Mouse (Mus musculus) limb, embryonic 12.5 days (tissue): ENCODE data around the gene Pyroxd1. TPM values are rescaled to one million over a fixed set of nuclear protein-coding genes. Genes with fewer than 3 reads are reported as not detected.
"Not testable (repeated sequence)": the region's sequence is repeated elsewhere in the genome, so short reads cannot be mapped to it uniquely, and the experiment has no call there.

Experiments used
- ATAC-seq: fragments of 200-750 bp; cut with Nextera tagmentation; 2 replicates; pipeline ENCODE4 v1.8.0; 2017; ENCODE audit warnings: low read depth, moderate TSS enrichment; ENCODE audit not compliant: insufficient number of reproducible peaks, insufficient read depth, low FRiP score, low TSS enrichment
- H3K27ac ChIP-seq: fragments of 300-500 bp; sonication (generic); 2 replicates; pipeline ENCODE4 v1.5.1; 2016; ENCODE audit warnings: mild to moderate bottlenecking, moderate library complexity
- H3K27me3 ChIP-seq: fragments of 300-500 bp; sonication (generic); 2 replicates; pipeline ENCODE4 v1.6.1; 2016; ENCODE audit warnings: mild to moderate bottlenecking, moderate library complexity
- H3K36me3 ChIP-seq: fragments of 300-500 bp; sonication (generic); 2 replicates; pipeline ENCODE4 v1.6.1; 2016; ENCODE audit warnings: mild to moderate bottlenecking, moderate library complexity
- H3K4me1 ChIP-seq: fragments of 300-500 bp; sonication (generic); replicated peaks from 2 replicates; pipeline ENCODE4 v1.6.1; 2016
- H3K4me2 ChIP-seq: fragments of 300-500 bp; sonication (generic); 2 replicates; pipeline ENCODE4 v1.6.1; 2016; ENCODE audit warnings: mild to moderate bottlenecking, moderate library complexity
- H3K4me3 ChIP-seq: fragments of 300-500 bp; sonication (generic); replicated peaks from 2 replicates; pipeline ENCODE4 v1.5.1; 2016; ENCODE audit warnings: mild to moderate bottlenecking
- H3K9ac ChIP-seq: fragments of 300-500 bp; sonication (generic); replicated peaks from 2 replicates; pipeline ENCODE4 v1.6.1; 2016; ENCODE audit warnings: mild to moderate bottlenecking, moderate library complexity
- H3K9me3 ChIP-seq: fragments of 300-500 bp; sonication (generic); 2 replicates; pipeline ENCODE4 v1.6.1; 2016; ENCODE audit warnings: mild to moderate bottlenecking, moderate library complexity
- WGBS: fragments of 180-500 bp; shearing (Covaris S2); methylation state at CpG from one replicate; pipeline ENCODE4 v1.1.7; 2016; 5-methylcytosine and 5-hydroxymethylcytosine counted together
- polyA plus RNA-seq: library from polyadenylated mRNA; unstranded; fragments of >200 nt; fragmentation: Nextera tagmentation; extraction: Ambion mirVana; gene quantifications from 2 replicates; pipeline ENCODE4 v1.2.1, GENCODE M21; 2016

The Pyroxd1 gene
- polyA plus RNA-seq, 1 experiment from 2014 or later, result 17.6 TPM

- peaks cover 18% of the 10 kb centered on the region for H3K36me3 ChIP-seq
- no peak overlapping the region for H3K27ac ChIP-seq
- ATAC-seq, result no peak
- peak overlapping the region; percentile 58 for H3K4me2 ChIP-seq
- H3K9ac ChIP-seq, result peak overlapping the region; percentile 55
- H3K4me3 ChIP-seq, result peak overlapping the region; percentile 65
- H3K9me3 ChIP-seq, result no peaks in the 10 kb centered on the region
- H3K27me3 ChIP-seq, result no peaks in the 10 kb centered on the region
- WGBS, result 53% methylated on average over 12 of the region's 12 CpGs
- H3K4me1 ChIP-seq, result peaks cover 9% of the 10 kb centered on the region; the same call in 1 of the 2 replicates
Measured at GRCm38 (mm10) chr6:142346181-142347110, 992 bp downstream of the Pyroxd1 start.

DNA sequence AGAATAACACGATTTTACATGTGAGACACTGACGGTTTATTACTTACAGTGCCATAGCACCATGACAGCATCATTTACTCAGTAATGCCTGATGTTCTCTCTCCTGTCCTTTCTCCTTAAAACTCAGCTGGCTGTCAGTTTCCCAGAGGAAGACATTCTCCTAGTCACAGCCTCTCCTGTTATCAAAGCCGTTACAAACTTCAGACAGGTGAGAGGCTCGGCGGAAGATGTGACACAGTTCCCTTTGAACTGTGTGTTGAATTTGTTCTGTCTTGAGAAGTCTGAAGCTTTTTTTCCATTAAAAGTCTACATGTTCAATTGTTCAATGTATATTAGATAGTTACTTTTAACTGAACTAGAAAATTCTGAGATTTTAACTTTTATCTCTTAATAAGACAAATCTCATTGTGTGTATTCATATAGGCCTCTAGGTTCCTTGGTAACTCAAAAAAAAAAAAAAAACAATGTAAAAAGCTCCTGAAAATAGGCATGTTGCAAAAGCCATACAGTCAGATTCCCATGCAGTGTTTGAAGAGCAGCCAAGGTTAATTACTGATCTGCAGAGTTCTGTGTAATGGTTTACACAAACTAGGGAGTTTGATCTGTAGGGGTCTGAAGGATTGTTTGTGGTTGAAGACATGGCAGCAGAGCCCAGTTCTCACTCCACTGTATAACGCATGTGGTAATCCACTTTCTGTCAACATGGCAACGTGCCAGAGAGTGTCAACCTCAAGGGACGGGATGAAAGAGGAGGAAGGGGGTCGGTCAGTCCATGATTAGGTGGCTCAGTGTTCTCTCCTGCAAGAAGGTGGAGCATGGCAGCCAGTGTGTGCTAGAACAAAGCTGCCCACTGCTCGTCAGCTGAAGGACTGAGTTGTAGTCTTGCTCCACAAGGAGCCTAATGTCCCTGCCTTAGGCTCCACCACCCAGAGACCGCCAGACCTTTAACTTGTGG is 2.3 kb downstream of the Pyroxd1 start:
- no peak overlapping the region for H3K4me2 ChIP-seq
- H3K4me1 ChIP-seq, result peaks cover 9% of the 10 kb centered on the region; the same call in 1 of the 2 replicates
- no peak overlapping the region for H3K4me3 ChIP-seq
- H3K9ac ChIP-seq, result no peak overlapping the region
- no peak overlapping the region for H3K27ac ChIP-seq
- WGBS, result 90% methylated on average over 11 of the region's 11 CpGs
- H3K9me3 ChIP-seq, result no peaks in the 10 kb centered on the region
- no peaks in the 10 kb centered on the region for H3K27me3 ChIP-seq
- no peak for ATAC-seq
- H3K36me3 ChIP-seq, result peaks cover 28% of the 10 kb centered on the region

GRCm38 (mm10) chr6:142352099-142352498 is 6.6 kb downstream of the Pyroxd1 start:
- ATAC-seq, H3K4me2 ChIP-seq, H3K27ac ChIP-seq, H3K9ac ChIP-seq, H3K4me3 ChIP-seq, H3K27me3 ChIP-seq, H3K9me3 ChIP-seq, H3K4me1 ChIP-seq: not testable (repeated sequence)
- 93% methylated on average over 3 of the region's 3 CpGs for WGBS
- peaks cover 54% of the 10 kb centered on the region for H3K36me3 ChIP-seq

DNA sequence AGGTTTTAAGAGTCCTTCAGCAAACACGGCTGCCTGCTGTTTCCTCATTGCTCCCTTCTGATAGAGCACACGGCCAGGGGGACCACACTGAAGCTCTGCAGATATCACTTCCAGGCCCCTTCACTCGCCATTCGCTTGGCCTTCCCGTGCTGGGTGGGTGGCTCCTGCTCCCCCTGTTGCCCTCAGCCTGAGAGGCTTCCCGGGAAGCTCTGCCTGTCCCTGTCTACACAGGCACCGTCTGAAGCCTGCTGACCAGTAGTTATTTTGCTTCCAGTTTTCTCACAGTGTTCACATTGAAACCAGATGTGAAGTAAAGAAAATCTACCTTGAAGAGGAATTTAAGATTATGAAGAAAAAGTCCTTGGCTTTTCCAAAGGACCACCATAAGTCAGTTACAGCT is 11.7 kb downstream of the Pyroxd1 start:
- no peaks in the 10 kb centered on the region for H3K27me3 ChIP-seq
- H3K9me3 ChIP-seq, result no peaks in the 10 kb centered on the region
- no peak overlapping the region for H3K27ac ChIP-seq
- no peak overlapping the region for H3K4me3 ChIP-seq
- no peak overlapping the region for H3K4me2 ChIP-seq
- peaks cover 68% of the 10 kb centered on the region for H3K36me3 ChIP-seq
- no peak overlapping the region for H3K9ac ChIP-seq
- no peak for ATAC-seq
- no peaks in the 10 kb centered on the region for H3K4me1 ChIP-seq
- 72% methylated on average over 7 of the region's 7 CpGs for WGBS

- Histone ChIP-seq H3K9ac (no peak overlapping the region), H3K9me3 (no peaks in the 10 kb centered on the region), H3K4me1 (no peaks in the 10 kb centered on the region), H3K27ac (no peak overlapping the region), H3K27me3 (no peaks in the 10 kb centered on the region), H3K4me3 (no peak overlapping the region), H3K4me2 (no peak overlapping the region), H3K36me3 (peaks cover 79% of the 10 kb centered on the region)
- ATAC-seq, result no peak
- WGBS, result 91% methylated on average over 6 of the region's 6 CpGs
Measured at GRCm38 (mm10) chr6:142362036-142362435, 16.6 kb downstream of the Pyroxd1 start.

DNA sequence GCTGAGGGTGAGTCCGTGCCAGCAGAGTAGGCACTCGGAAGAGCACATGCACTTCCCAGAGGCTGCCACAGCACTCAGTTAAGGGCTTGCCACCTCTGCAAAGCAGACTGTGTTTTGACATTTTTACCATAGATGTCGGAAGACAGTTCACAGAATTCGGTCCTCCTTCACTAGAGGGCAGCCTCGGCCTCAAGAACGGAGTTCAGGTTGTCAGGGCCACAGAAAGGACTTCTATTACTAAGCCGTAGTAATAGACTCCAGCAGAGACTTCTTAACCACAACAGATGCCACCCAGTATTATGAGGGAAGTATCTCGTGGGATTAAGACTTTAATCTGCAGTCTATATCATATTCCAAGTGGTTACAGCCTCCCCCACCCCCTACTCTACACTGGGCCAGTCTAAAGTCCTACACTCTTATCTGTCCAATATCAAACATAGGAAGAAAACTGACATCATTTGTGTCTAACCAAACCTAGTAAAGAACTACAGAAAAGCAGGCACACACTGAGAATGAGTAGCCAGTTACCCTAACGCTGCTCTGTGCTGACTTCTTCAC is 17.6 kb downstream of the Pyroxd1 start:
- Histone ChIP-seq H3K27me3 (no peaks in the 10 kb centered on the region), H3K4me1 (no peaks in the 10 kb centered on the region), H3K9me3 (no peaks in the 10 kb centered on the region), H3K4me3 (no peak overlapping the region), H3K4me2 (no peak overlapping the region), H3K9ac (no peak overlapping the region), H3K27ac (no peak overlapping the region), H3K36me3 (peaks cover 83% of the 10 kb centered on the region)
- ATAC-seq, result no peak
- WGBS, result 75% methylated on average over 9 of the region's 9 CpGs

DNA sequence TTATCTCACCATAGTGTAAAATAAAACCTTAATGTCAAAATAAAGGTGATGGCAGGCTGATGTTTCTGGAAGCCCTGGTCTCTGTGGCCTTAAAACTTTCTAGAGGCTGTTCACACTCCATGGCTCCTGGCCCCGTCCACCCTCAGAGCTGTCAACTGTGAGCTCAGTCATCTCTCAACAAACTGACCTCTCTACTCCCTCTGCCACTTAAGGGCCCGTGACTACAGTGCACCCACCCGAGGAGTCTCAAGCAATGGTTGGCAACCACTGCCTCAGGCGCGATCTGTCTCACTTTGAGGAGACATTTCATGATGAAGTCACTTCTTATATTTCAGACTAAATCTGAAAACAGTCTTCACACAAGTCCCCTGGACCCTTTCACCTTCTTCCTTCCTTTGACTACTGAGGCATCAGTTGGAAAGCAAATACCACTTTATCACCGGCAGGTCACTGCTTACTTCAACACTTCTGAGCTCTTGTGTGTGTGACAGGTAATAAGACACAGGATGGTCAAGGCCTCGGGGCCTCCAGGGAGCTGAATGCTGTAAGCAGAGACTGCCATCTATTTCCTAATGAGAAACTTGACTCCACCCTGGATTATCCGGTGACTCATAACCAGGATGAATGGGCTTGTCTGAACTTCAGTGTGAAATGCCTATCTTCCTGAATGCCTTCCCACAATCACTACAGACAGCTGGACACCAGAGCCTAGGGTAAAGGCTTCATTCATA is 20.5 kb downstream of the Pyroxd1 start:
- H3K4me2 ChIP-seq, result no peak overlapping the region
- no peak for ATAC-seq
- WGBS, result 90% methylated on average over 8 of the region's 8 CpGs

GRCm38 (mm10) chr6:142366473-142367018 is 21.1 kb downstream of the Pyroxd1 start:
- Histone ChIP-seq H3K4me1 (no peaks in the 10 kb centered on the region), H3K4me2 (no peak overlapping the region), H3K27ac (no peak overlapping the region), H3K27me3 (no peaks in the 10 kb centered on the region), H3K9me3 (no peaks in the 10 kb centered on the region), H3K36me3 (peaks cover 71% of the 10 kb centered on the region), H3K4me3 (no peak overlapping the region), H3K9ac (no peak overlapping the region)
- WGBS, result 88% methylated on average over 10 of the region's 10 CpGs
- ATAC-seq, result no peak

More for the DNA sequence above, 20.5 kb downstream of the Pyroxd1 start:
- no peaks in the 10 kb centered on the region for H3K9me3 ChIP-seq
- no peaks in the 10 kb centered on the region for H3K27me3 ChIP-seq
- no peak overlapping the region for H3K4me3 ChIP-seq
- H3K27ac ChIP-seq, result no peak overlapping the region
- H3K36me3 ChIP-seq, result peaks cover 74% of the 10 kb centered on the region
- no peaks in the 10 kb centered on the region for H3K4me1 ChIP-seq
- H3K9ac ChIP-seq, result no peak overlapping the region

DNA sequence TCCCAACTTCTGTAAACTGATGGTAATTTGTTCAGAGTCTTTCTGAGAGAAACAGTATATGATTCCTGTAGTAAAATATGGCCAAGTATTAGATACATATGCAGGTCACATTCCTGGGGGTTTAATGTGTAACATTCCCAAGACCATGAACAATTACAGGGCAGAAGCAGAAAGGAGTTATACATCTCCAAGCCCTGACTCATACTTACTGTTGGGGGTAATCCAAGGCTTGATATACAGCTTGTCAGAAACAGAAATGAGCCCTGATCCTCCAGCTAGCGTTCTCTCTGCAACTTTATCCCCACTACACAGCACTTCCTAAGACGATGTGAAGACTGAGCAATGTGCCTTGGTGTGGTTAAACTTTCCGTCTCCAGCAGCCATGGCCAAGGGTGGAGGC is 22.1 kb downstream of the Pyroxd1 start:
- no peaks in the 10 kb centered on the region for H3K9me3 ChIP-seq
- no peaks in the 10 kb centered on the region for H3K27me3 ChIP-seq
- ATAC-seq, result no peak
- H3K36me3 ChIP-seq, result peaks cover 73% of the 10 kb centered on the region
- H3K4me3 ChIP-seq, result no peak overlapping the region
- H3K4me1 ChIP-seq, result no peaks in the 10 kb centered on the region
- WGBS, result 86% methylated on average over 3 of the region's 3 CpGs
- no peak overlapping the region for H3K27ac ChIP-seq
- H3K4me2 ChIP-seq, result no peak overlapping the region
- H3K9ac ChIP-seq, result no peak overlapping the region

- no peak overlapping the region for H3K4me3 ChIP-seq
- ATAC-seq, result no peak
- H3K4me1 ChIP-seq, result no peaks in the 10 kb centered on the region
- no peaks in the 10 kb centered on the region for H3K9me3 ChIP-seq
- WGBS, result 84% methylated on average over 3 of the region's 3 CpGs
- no peak overlapping the region for H3K27ac ChIP-seq
- no peak overlapping the region for H3K9ac ChIP-seq
- H3K27me3 ChIP-seq, result no peaks in the 10 kb centered on the region
- H3K4me2 ChIP-seq, result no peak overlapping the region
- H3K36me3 ChIP-seq, result peaks cover 71% of the 10 kb centered on the region
Measured at GRCm38 (mm10) chr6:142369568-142369967, 24.1 kb downstream of the Pyroxd1 start.
